Comparison of ENCODE assay signal across 21 mouse cellular contexts in genomic region chr10:68444361-68445114, GRCm38 (mm10).
DNase-seq lines count a peak whose midpoint lies in the region; ATAC-seq and TF ChIP-seq lines count a peak whose summit lies in the region.
"Had no signal": no experiment of that assay in that cellular context is flagged by ENCODE, and none has a peak within 500 bp of the region (broad histone marks: within the 10 kb centered on the region; RNA-seq: fewer than 3 reads in every experiment).

No protein-coding gene starts in this region.

- no peak for TF ChIP-seq EP300 in stomach, postnatal 0 days (optimal IDR thresholded peaks at IDR 0.05)

- no peak for TF ChIP-seq CTCF in lung, adult 2 months (IDR thresholded peaks at IDR 0.05; ENCODE audit: insufficient read depth, low read length)
- no peak for TF ChIP-seq CTCF in stomach, postnatal 0 days (IDR thresholded peaks at IDR 0.05; ENCODE audit: low read depth)

- peak; percentile 60 for DNase-seq in heart, adult 11 months
- DNase-seq in lung, adult 2 months, result no peak
- DNase-seq in A20 (ENCODE audit: low read depth, low spot score), result peak; percentile 80
- DNase-seq in limb, embryonic 10.5 days (ENCODE audit: low spot score), result no peak
- DNase-seq in left cerebral cortex, adult 18-20 months (ENCODE audit: low spot score in 2 of 2), result no peak
- no peak for DNase-seq in stomach, postnatal 0 days (ENCODE audit: low spot score)
- DNase-seq: cerebellum, adult 9-10 months; gastrocnemius, postnatal 10 days; heart, postnatal 10 days; kidney, postnatal 36 days; midbrain, embryonic 14.5 days; retina, postnatal 1 day; right cerebral cortex, postnatal 4 days had no signal

- no peaks in the 10 kb centered on the region for H3K27me3 ChIP-seq in heart, embryonic 12.5 days (replicated peaks)
- H3K27me3 ChIP-seq in lung, embryonic 15.5 days, result no peaks in the 10 kb centered on the region
- no peaks in the 10 kb centered on the region for H3K27me3 ChIP-seq in limb, embryonic 10.5 days (ENCODE audit: low read depth, poor library complexity, severe bottlenecking)
- no peaks in the 10 kb centered on the region for H3K27me3 ChIP-seq in stomach, postnatal 0 days (ENCODE audit: control insufficient read depth, insufficient read depth, low read length)
- H3K27me3 ChIP-seq: embryonic facial prominence, embryonic 15.5 days; hindbrain, embryonic 12.5 days; Patski had no signal

- H3K4me3 ChIP-seq in heart, embryonic 12.5 days, result no peak overlapping the region
- H3K4me3 ChIP-seq in lung, embryonic 15.5 days, result no peak overlapping the region
- H3K4me3 ChIP-seq in lung, adult 2 months (replicated peaks; ENCODE audit: extremely low read depth, low read depth, low read length), result no peak overlapping the region
- no peak overlapping the region for H3K4me3 ChIP-seq in limb, embryonic 10.5 days
- no peak overlapping the region for H3K4me3 ChIP-seq in stomach, postnatal 0 days (ENCODE audit: low read depth, low read length)
- H3K4me3 ChIP-seq: embryonic facial prominence, embryonic 15.5 days; forebrain, embryonic 10.5 days; hindbrain, embryonic 12.5 days; myocyte had no signal

- 75% methylated on average over 14 of the region's 14 CpGs for WGBS in heart, embryonic 12.5 days
- WGBS in lung, embryonic 15.5 days, result 57% methylated on average over 14 of the region's 14 CpGs
- 60% methylated on average over 14 of the region's 14 CpGs for WGBS in lung, adult 2 months
- whole genome bisulfite sequencing in limb, embryonic 10.5 days, result 90% methylated on average over 14 of the region's 14 CpGs
- WGBS in stomach, postnatal 0 days, result 81% methylated on average over 14 of the region's 14 CpGs

- no peak for TF ChIP-seq POLR2A in lung, adult 2 months (IDR thresholded peaks at IDR 0.05; ENCODE audit: borderline replicate concordance, extremely low read depth, low read depth, low read length)

- no peaks in the 10 kb centered on the region for H3K9me3 ChIP-seq in heart, embryonic 12.5 days (replicated peaks)
- H3K9me3 ChIP-seq in lung, embryonic 15.5 days, result no peaks in the 10 kb centered on the region
- no peaks in the 10 kb centered on the region for H3K9me3 ChIP-seq in limb, embryonic 10.5 days (replicated peaks)
- H3K9me3 ChIP-seq in stomach, postnatal 0 days (ENCODE audit: control insufficient read depth, low read length), result no peaks in the 10 kb centered on the region
- H3K9me3 ChIP-seq: embryonic facial prominence, embryonic 15.5 days; forebrain, embryonic 10.5 days; hindbrain, embryonic 12.5 days had no signal

- H3K36me3 ChIP-seq in heart, embryonic 12.5 days, result no peaks in the 10 kb centered on the region
- no peaks in the 10 kb centered on the region for H3K36me3 ChIP-seq in lung, embryonic 15.5 days
- no peaks in the 10 kb centered on the region for H3K36me3 ChIP-seq in limb, embryonic 10.5 days
- H3K36me3 ChIP-seq in stomach, postnatal 0 days (ENCODE audit: control insufficient read depth, insufficient read depth, low read length), result no peaks in the 10 kb centered on the region
- H3K36me3 ChIP-seq: embryonic facial prominence, embryonic 15.5 days; forebrain, embryonic 10.5 days; hindbrain, embryonic 12.5 days had no signal

- no peak overlapping the region for H3K9ac ChIP-seq in heart, embryonic 12.5 days
- H3K9ac ChIP-seq in lung, embryonic 15.5 days, result no peak overlapping the region
- no peak overlapping the region for H3K9ac ChIP-seq in stomach, postnatal 0 days (ENCODE audit: low read length)
- H3K9ac ChIP-seq: embryonic facial prominence, embryonic 15.5 days; hindbrain, embryonic 12.5 days; liver, embryonic 14.5 days had no signal

- peaks cover 24% of the 10 kb centered on the region for H3K4me1 ChIP-seq in heart, embryonic 12.5 days (replicated peaks)
- H3K4me1 ChIP-seq in lung, embryonic 15.5 days, result peaks cover 35% of the 10 kb centered on the region
- peaks cover 10% of the 10 kb centered on the region for H3K4me1 ChIP-seq in lung, adult 2 months (ENCODE audit: control insufficient read depth, insufficient read depth, low read length)
- peaks cover 56% of the 10 kb centered on the region for H3K4me1 ChIP-seq in limb, embryonic 10.5 days
- H3K4me1 ChIP-seq in stomach, postnatal 0 days (replicated peaks; ENCODE audit: control insufficient read depth, insufficient read depth), result peaks cover 6% of the 10 kb centered on the region; the same call in 1 of the 2 replicates

- H3K27ac ChIP-seq in heart, embryonic 12.5 days (ENCODE audit: poor library complexity, severe bottlenecking), result no peak overlapping the region
- peak overlapping the region; percentile 95; the same call in 1 of the 2 replicates for H3K27ac ChIP-seq in lung, embryonic 15.5 days
- H3K27ac ChIP-seq in limb, embryonic 10.5 days, result peak overlapping the region; percentile 70
- no peak overlapping the region for H3K27ac ChIP-seq in stomach, postnatal 0 days (replicated peaks)
- H3K27ac ChIP-seq: embryonic facial prominence, embryonic 15.5 days; forebrain, embryonic 10.5 days; hindbrain, embryonic 12.5 days; liver, embryonic 14.5 days had no signal

- no peak overlapping the region for H3K4me2 ChIP-seq in heart, embryonic 12.5 days
- H3K4me2 ChIP-seq in lung, embryonic 15.5 days, result no peak overlapping the region
- no peak overlapping the region for H3K4me2 ChIP-seq in stomach, postnatal 0 days (replicated peaks; ENCODE audit: low read depth)
- H3K4me2 ChIP-seq: embryonic facial prominence, embryonic 15.5 days; hindbrain, embryonic 12.5 days had no signal

- ATAC-seq in heart, embryonic 12.5 days (ENCODE audit: insufficient number of reproducible peaks, low FRiP score), result no peak
- no peak for ATAC-seq in lung, embryonic 15.5 days (ENCODE audit: borderline replicate concordance, extremely low read depth, low FRiP score, low TSS enrichment)
- ATAC-seq in stomach, postnatal 0 days (ENCODE audit: low FRiP score, low TSS enrichment), result no peak
- ATAC-seq: Patski had no signal

Comparison
In these comparisons a context has a peak if more than half of its experiments do, and no peak if none do; other contexts are left out.
1. DNase-seq: peak in heart, adult 11 months (single experiment) and A20 (single experiment); none in lung, adult 2 months (single experiment), limb, embryonic 10.5 days (single experiment), left cerebral cortex, adult 18-20 months (0 of 2) and stomach, postnatal 0 days (single experiment).
2. H3K27ac ChIP-seq: peak in lung, embryonic 15.5 days (single experiment) and limb, embryonic 10.5 days (single experiment); none in heart, embryonic 12.5 days (single experiment) and stomach, postnatal 0 days (single experiment).